Mouse (Mus musculus) brown adipose tissue, adult 24 weeks (tissue): ENCODE results near the gene Uqcr11. TPM values are rescaled to one million over a fixed set of nuclear protein-coding genes. Genes with fewer than 3 reads are reported as not detected.
A peak's percentile ranks its signal among the peaks of the same experiment; 100 is the strongest.

Experiments
- H3K27ac ChIP-seq: fragments of 200-500 bp; replicated peaks from 2 replicates; pipeline ENCODE4 v1.5.1; 2012; ENCODE audit warnings: low read depth, mild to moderate bottlenecking, low read length
- H3K4me1 ChIP-seq: fragments of 200-500 bp; 2 replicates; pipeline ENCODE4 v1.6.1; 2012; ENCODE audit warnings: low read length, mixed read lengths; ENCODE audit not compliant: control insufficient read depth, insufficient read depth, insufficient read length
- H3K4me3 ChIP-seq: fragments of 200-500 bp; 2 replicates; pipeline ENCODE4 v1.5.1; 2012; ENCODE audit warnings: low read depth, mild to moderate bottlenecking, low read length, moderate library complexity; ENCODE audit not compliant: insufficient read depth
- polyA plus RNA-seq: library from polyadenylated mRNA; stranded (reverse); fragments of >200 nt; gene quantifications from 2 replicates; pipeline ENCODE4 v1.2.4, GENCODE M21; 2012; ENCODE audit not compliant: missing spikeins, insufficient read depth, insufficient read length

Uqcr11 gene
- polyA plus RNA-seq, 1 experiment: 2,993 TPM

DNA sequence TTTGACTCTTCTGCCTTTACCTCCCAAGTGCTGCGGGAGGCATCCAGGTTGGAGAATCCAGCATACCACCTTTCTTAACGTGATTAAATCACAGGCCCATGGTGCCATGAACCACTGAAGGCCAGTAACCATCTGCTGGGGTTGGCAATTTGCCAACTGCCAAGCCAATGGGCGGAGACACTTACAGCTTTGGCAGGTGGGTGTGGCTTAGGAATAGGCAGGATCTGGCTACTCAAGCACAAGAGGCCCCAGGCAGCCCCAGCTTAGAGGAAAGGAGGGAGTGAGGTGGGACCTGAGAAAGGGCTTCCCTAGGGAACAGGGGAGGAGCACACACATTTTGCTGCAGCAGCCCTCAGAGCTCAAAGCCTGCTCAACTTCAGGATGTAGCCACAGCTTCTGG lies 11.7 kb upstream of the Uqcr11 start:
- Histone ChIP-seq H3K4me1 (no peaks in the 10 kb centered on the region), H3K27ac (no peak overlapping the region), H3K4me3 (no peak overlapping the region)

DNA sequence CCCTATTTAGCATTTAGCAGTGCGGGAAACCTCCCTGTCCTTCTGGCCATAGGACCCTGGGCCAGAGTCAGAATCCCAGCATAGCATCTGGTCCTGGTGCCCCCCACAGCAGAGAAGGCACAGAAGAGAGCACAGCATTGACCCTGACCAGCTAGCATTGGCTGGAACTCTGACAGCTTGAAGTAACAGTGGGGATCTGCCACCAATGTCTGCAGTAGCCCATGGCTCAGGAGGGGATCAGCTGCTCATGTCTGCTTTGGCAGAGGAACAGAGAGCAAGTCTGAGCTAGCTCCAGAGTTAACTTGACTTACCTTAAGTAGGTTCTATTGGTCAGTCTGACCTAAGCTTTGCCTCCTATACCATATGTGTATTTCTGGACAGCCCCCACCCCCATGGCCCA lies 11.2 kb upstream of the Uqcr11 start:
- Histone ChIP-seq H3K4me1 (no peaks in the 10 kb centered on the region), H3K27ac (no peak overlapping the region), H3K4me3 (no peak overlapping the region)

DNA sequence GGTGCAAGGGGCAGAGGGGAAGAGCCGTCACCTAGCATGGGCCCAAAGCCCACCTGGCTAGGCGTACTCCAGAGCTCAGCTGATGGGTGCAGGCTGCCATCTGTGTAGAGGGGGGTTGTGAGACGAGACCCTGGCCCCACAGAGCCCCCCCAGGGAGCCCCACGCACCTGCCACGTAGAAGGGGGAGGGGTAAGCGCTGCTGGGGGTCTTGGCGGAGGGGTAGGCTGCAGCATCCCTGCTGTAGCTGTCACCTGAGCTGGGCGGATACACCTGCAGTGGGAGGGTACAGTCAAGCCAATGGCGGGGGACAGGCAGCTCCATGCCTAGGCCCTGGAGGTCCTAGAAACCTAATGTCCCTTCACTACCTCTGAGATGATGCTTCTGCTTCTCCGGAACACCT lies 10.7 kb upstream of the Uqcr11 start:
- H3K27ac ChIP-seq: no peak overlapping the region
- H3K4me1 ChIP-seq: no peaks in the 10 kb centered on the region
- H3K4me3 ChIP-seq: no peak overlapping the region

DNA sequence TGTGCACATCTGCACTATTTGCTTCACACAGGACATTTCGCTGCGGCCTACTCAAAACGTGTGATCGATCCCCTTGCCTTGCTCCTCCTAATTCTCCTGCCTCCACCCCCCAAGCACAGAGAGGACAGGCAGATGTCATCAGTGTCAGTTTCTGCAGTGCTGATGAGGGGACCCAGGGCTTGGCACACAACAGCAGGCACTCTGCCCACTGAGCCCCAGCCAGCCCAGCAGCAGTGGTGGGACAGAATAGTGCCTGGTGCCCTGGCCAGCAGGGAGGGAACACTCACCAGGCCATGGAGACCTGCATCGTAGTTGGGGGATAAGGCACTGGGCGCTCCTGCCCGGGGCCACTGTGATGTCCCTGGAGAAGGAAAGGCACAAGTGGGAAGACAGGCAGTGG lies 8.9 kb upstream of the Uqcr11 start:
- H3K4me1 ChIP-seq: no peaks in the 10 kb centered on the region
- no peak overlapping the region for H3K27ac ChIP-seq
- no peak overlapping the region for H3K4me3 ChIP-seq

DNA sequence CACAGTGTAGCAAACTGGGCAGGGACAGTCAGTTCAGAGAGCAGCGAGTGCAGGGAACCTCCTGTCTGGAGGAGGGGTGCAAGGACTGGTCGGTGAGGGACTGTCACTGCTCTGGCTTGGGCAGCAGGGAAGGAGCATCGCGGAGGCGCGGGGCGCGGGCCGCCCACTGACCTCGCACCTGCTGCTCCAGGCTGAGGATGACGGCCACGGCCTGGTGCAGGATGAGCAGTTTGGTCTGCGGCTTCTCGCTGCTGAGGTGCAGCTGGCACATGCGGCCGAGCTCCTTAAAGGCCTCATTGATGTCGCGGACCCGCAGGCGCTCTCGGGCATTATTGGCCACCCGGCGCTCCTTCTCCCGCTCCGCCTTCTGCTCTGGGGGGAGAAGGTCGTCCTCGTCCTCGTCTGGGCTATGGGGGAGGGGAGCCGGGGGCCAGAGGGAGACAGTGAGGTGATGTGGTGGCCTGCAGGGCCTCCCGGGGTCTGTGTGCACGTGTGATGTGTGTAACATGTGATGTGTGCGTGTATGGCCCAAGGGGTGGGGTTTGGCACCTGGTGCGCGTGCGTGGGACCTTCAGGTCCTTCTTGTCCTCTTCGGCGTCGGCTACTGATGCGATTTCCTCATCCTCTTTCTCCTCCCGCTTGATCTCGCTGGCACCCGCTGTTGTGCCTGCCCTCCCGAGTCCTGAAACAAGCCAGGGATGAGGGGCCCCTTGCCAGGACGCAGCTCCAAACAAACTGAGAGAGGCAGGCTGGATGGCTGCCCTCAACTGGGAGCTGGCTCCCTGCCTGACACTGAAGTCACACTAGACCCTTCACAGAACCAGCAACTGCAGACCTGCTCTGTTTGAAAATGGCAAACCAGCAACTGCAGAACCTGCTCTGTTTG lies 6.3 kb upstream of the Uqcr11 start:
- no peaks in the 10 kb centered on the region for H3K4me1 ChIP-seq
- H3K27ac ChIP-seq: no peak overlapping the region
- H3K4me3 ChIP-seq: no peak overlapping the region

DNA sequence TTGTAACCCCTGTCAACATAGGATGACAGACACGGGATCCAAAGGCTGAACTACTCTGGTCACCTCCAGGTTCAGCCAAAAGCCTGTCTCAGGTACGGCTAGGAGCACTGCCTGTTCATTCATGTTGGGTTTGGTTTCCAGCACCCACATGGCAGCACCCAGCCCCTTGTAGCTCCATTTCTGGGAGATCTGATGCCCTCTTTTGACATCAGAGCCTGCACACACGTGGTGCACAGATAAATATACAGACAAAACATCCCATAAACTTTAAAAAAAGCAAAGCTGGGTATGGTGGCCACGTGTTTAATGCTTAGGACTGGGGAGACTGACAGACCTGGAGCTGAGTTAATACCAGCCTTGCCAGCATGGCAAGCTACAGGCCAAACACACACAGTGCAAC lies 1.3 kb upstream of the Uqcr11 start:
- peaks cover 6% of the 10 kb centered on the region for H3K4me1 ChIP-seq
- no peak overlapping the region for H3K4me3 ChIP-seq
- no peak overlapping the region for H3K27ac ChIP-seq

DNA sequence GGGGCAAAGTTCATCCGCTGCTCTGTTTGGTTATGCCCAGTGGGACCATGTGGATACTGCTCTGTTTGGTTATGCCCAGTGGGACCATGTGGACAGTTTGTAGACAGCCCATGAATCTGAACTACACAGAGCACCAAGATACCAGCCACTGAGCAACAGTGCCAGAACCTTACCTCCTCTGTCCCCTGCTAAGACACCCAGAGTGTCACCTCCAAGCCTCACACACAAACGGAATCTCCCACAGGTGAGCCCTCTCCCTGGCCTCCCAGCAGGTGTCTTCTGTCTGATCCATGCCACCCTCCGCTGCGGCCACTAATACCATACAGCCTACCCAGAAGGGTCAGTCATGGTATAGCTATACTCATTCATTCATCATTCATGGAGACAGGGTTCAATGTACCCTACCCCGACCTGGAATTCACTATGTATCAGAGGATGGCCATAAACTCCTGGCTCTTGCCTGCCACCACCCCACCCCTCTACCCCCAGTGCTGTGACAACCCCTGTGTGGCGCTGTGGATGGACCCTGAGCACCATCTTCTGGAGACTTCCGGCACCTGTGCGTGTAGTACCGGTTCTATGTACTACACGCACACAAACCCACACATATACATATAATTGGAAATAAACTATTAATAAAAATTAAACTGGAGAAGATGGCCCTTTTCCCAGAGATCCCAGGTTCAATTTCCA lies 1.0 kb downstream of the Uqcr11 start:
- Histone ChIP-seq H3K4me3 (peak overlapping the region; percentile 78), H3K4me1 (peaks cover 6% of the 10 kb centered on the region), H3K27ac (peak overlapping the region; percentile 83)

DNA sequence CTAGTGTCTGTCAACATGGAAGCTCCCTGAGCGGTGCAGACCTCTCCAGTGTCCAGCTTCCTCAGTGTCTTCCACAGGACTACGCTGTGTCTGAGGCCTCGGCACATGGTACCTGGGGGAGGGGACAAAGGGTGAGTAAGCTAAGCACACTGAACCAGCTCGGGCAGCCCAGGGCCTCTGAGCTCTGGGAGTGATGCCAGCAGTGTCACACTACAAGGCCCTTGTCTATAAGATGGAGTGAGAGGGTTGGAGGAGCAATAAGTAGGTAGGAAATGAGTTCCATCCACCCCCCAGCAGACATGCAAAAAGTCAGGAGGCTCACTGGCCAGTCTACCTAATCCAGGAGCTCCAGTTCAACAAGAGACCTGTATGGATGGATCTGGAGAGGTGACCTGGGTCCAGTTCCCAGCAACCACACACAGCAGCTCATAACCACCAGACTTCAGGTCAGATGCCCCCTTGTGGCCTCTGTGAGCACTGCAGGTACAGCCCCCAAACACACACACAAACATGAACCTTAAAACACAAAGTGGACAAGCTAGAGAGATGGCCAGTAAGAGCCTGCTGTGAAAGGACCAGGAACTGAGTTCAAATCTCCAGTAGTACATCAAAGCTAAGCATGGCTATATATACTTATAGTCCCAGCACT lies 3.5 kb downstream of the Uqcr11 start:
- Histone ChIP-seq H3K27ac (no peak overlapping the region), H3K4me3 (no peak overlapping the region), H3K4me1 (peaks cover 9% of the 10 kb centered on the region)

DNA sequence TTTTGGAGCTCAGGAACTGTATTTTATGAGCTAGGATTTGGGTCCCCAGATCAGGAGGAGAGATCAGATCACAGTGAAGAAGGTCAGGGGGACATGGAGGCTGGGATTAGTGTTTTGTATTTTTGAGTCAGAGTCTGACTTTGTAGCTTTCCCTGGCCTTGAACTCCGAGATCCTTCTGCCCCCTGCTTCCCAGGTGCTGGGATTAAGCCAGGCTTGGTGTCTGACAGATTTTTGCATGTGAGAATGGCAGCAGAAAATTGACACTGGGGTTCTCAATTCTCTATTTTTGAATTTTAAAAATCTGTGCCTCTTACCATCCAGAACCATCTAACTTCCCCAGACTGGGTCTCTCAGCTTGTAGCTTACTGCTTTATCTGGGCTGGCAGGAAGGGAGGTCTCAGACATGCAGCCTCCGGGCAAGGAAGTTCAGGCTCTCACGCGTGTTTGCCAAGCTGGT lies 5.9 kb downstream of the Uqcr11 start:
- Histone ChIP-seq H3K4me3 (peak overlapping the region; percentile 60; the same call in 1 of the 2 replicates), H3K4me1 (peaks cover 17% of the 10 kb centered on the region), H3K27ac (peak overlapping the region; percentile 54; the same call in 1 of the 2 replicates)

DNA sequence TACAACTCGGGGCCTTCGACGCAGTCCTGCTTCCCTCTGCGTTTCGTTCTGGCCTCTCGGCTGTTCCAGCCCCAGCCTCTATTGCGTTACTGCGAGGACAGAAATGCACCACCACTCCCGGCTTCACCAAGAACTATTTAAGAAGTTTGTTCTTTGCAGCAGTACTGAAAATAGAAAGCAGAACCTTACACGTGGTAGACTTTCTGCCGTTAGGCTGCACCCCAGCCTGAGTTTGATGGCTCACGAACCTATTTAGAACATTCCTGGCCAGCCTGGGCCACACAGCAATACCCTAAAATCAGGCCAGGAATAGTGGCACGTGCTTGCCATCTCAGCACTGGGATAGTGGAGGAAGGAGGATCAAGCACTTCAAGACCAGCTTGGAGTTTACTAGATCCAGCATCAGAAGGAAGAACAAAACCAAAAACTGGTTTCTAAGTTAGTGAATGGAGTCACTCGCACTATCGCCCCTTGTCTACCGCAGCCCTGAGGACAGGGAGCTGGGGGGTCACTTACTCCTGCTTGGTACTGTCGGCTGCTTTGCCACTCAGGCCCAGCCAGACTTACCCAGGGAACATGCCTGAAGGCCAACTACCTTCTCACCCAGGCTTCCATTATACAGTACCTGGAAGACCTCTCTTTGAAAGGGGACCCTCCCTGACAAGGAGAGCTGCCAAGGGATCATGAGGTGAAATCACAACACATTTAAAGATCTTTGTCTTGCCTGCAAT lies 6.5 kb downstream of the Uqcr11 start:
- peak overlapping the region; percentile 54 for H3K27ac ChIP-seq
- H3K4me3 ChIP-seq: peak overlapping the region; percentile 60
- peaks cover 15% of the 10 kb centered on the region; the same call in 1 of the 2 replicates for H3K4me1 ChIP-seq

DNA sequence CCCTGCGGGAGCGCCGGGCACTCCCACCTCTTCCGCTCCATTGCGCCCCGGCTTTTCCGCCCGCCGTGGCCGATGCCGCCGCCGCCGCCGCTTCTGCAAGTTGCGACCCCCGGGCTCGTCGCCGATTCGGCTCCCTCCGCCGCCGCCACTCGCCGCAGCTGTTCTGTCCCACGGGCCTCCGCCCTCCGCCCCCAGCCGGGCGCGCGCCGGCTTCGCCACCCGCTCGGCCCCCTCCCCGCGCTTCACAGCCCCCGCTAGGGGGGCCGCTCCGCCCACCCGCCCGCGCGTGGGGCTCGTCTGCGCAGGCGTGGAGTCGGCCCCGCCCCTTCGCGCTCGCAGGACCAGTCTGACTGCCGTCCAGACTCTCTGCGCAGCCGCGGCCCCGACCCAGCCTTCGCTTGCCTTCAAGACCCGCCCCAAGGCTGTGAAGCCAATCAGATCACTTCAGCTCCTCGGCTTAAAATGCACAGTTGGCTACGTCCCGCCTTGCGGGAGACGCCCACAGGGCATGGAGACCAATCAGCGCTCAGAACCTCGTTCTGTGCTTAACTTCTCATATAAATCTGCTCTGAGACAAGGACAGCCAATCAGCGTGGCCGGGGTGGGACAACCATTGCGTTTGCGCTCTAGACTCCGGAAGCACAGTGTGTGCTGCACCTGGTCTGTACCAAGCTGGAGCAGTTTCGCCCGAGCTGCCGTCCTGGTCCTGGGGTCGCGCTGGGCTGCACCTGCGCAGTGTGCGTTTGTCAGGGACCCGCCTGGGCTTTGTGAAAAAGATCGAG lies 7.2 kb downstream of the Uqcr11 start, which contains the start of gene Mbd3:
Mbd3 (minus strand) TSS at position 360 of the 782 bp plus-strand sequence.
- Histone ChIP-seq H3K4me1 (peaks cover 11% of the 10 kb centered on the region; the same call in 1 of the 2 replicates), H3K4me3 (peak within 1 kb of the TSS; percentile 86), H3K27ac (peak within 1 kb of the TSS; percentile 94)

DNA sequence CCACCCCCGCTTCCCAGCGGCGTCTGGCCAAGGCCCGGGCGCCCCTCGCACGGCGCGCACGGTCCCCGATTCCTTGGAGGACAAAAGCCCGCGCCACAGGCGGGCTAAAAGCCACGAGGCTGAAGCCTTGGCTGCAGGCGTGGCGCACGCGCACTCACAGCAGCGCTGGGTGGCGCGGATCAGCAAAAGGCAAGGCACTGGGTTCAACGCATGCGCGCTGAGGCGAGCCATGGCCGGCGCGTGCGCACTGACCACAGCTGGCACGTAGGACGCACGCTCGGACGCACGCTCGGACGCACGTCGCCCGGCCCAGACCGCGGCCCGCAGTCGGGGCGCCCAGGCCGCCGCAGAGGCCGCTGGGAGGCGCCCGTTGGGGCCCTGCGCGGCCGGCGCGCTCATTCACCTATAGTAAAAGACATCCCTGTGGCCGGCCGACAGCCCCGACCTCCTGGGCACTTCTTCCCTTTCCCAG lies 7.9 kb downstream of the Uqcr11 start:
- Histone ChIP-seq H3K27ac (peak overlapping the region; percentile 94), H3K4me1 (peaks cover 11% of the 10 kb centered on the region; the same call in 1 of the 2 replicates), H3K4me3 (peak overlapping the region; percentile 86)

DNA sequence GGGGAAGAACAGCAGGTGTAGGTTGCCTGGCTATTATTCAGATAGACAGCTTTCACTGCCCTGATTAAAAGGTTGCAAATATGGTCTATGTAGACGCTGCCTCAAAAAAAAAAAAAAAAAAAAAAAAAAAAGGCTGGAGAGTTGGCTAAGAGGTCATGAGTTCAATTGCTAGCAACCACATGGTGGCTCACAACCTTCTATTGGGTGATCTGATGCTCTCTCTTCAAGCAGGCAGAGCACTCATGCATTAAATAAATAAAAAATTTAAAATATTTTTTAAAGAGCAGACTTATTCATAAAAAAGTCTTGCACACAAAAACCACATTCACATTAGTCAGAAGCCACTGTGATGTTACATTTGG lies 8.5 kb downstream of the Uqcr11 start:
- H3K4me1 ChIP-seq: peaks cover 11% of the 10 kb centered on the region; the same call in 1 of the 2 replicates
- peak overlapping the region; percentile 55 for H3K4me3 ChIP-seq
- no peak overlapping the region; the same call in 1 of the 2 replicates for H3K27ac ChIP-seq
